Mouse (Mus musculus) forebrain, embryonic 14.5 days (tissue): ENCODE measurements around the gene Slc45a1. TPM values are rescaled to one million over a fixed set of nuclear protein-coding genes. Genes with fewer than 3 reads are reported as not detected.

Experiments
- ATAC-seq: fragments of 200-750 bp; cut with Nextera tagmentation; 2 replicates; pipeline ENCODE4 v1.8.0; 2017; ENCODE audit warnings: mild to moderate bottlenecking, moderate library complexity
- DNase-seq: peaks from one replicate; pipeline ENCODE4 v3.0.0-alpha.2; 2015; ENCODE audit warnings: low spot score
- H3K27ac ChIP-seq: fragments of 300-500 bp; sonication (generic); 2 replicates; pipeline ENCODE4 v1.5.1; 2014; ENCODE audit warnings: low read depth, mild to moderate bottlenecking, control low read depth, low read length, moderate library complexity
- H3K27me3 ChIP-seq: fragments of 300-500 bp; sonication (generic); replicated peaks from 2 replicates; pipeline ENCODE4 v1.6.1; 2014; ENCODE audit warnings: low read length, control low read depth, mixed read lengths; ENCODE audit not compliant: control insufficient read depth, insufficient read depth
- H3K36me3 ChIP-seq: fragments of 300-500 bp; sonication (generic); 2 replicates; pipeline ENCODE4 v1.6.1; 2014; ENCODE audit warnings: low read length, control low read depth; ENCODE audit not compliant: control insufficient read depth, insufficient read depth
- H3K4me1 ChIP-seq: fragments of 300-500 bp; sonication (generic); 2 replicates; pipeline ENCODE4 v1.6.1; 2014; ENCODE audit warnings: antibody characterized with exemption, low read length, control low read depth; ENCODE audit not compliant: control insufficient read depth, insufficient read depth
- H3K4me2 ChIP-seq: fragments of 300-500 bp; sonication (generic); 2 replicates; pipeline ENCODE4 v1.6.1; 2014; ENCODE audit warnings: mild to moderate bottlenecking, control low read depth, low read length
- H3K4me3 ChIP-seq: fragments of 300-500 bp; sonication (generic); 2 replicates; pipeline ENCODE4 v1.5.1; 2014; ENCODE audit warnings: low read depth, low read length, control low read depth
- H3K9ac ChIP-seq: fragments of 300-500 bp; sonication (generic); 2 replicates; pipeline ENCODE4 v1.6.1; 2014; ENCODE audit warnings: mild to moderate bottlenecking, low read length, control low read depth, moderate library complexity
- H3K9me3 ChIP-seq: fragments of 300-500 bp; sonication (generic); replicated peaks from 2 replicates; pipeline ENCODE4 v1.6.1; 2016; ENCODE audit warnings: low read length, control low read depth, mixed read lengths; ENCODE audit not compliant: control insufficient read depth
- WGBS: fragments of 180-500 bp; shearing (Covaris S2); extraction: QIAGEN DNeasy Blood & Tissue Kit; methylation state at CpG from one replicate; pipeline ENCODE4 v1.1.7; 2014; 5-methylcytosine and 5-hydroxymethylcytosine counted together
- polyA plus RNA-seq: library from polyadenylated mRNA; unstranded; fragments of >200 nt; fragmentation: Nextera tagmentation; extraction: Ambion mirVana; gene quantifications from 2 replicates; pipeline ENCODE4 v1.2.1, GENCODE M21; 2014

The Slc45a1 gene
- polyA plus RNA-seq, 1 experiment from 2014 or later, result 13.1 TPM

- no peak for ATAC-seq
- Histone ChIP-seq H3K27ac (no peak overlapping the region), H3K9me3 (no peaks in the 10 kb centered on the region), H3K4me2 (no peak overlapping the region), H3K36me3 (no peaks in the 10 kb centered on the region), H3K4me1 (no peaks in the 10 kb centered on the region), H3K27me3 (no peaks in the 10 kb centered on the region), H3K9ac (no peak overlapping the region), H3K4me3 (no peak overlapping the region)
- 64% methylated on average over 8 of the region's 8 CpGs for WGBS
- DNase-seq, result no peak
Observed at GRCm38 (mm10) chr4:150685778-150686493, 34.0 kb upstream of the Slc45a1 start.

- Histone ChIP-seq H3K4me1 (no peaks in the 10 kb centered on the region), H3K36me3 (no peaks in the 10 kb centered on the region), H3K4me3 (no peak overlapping the region), H3K9ac (no peak overlapping the region), H3K27me3 (no peaks in the 10 kb centered on the region), H3K9me3 (0 out of 2 replicates have a peak, but pooled peaks cover 2% of the 10 kb centered on the region), H3K27ac (no peak overlapping the region), H3K4me2 (no peak overlapping the region)
- ATAC-seq, result no peak
- no peak for DNase-seq
- WGBS, result 68% methylated on average over 15 of the region's 15 CpGs
Observed at GRCm38 (mm10) chr4:150685043-150685777, 33.2 kb upstream of the Slc45a1 start.

GRCm38 (mm10) chr4:150680373-150680772 lies 28.4 kb upstream of the Slc45a1 start:
- no peak overlapping the region for H3K9ac ChIP-seq
- no peak for DNase-seq
- ATAC-seq, result no peak
- no peak overlapping the region for H3K27ac ChIP-seq
- WGBS, result 79% methylated on average over 5 of the region's 5 CpGs
- no peaks in the 10 kb centered on the region for H3K36me3 ChIP-seq
- 0 out of 2 replicates have a peak, but pooled peaks cover 3% of the 10 kb centered on the region for H3K4me1 ChIP-seq
- H3K4me3 ChIP-seq, result no peak overlapping the region
- H3K9me3 ChIP-seq, result 0 out of 2 replicates have a peak, but pooled peaks cover 2% of the 10 kb centered on the region
- no peak overlapping the region for H3K4me2 ChIP-seq
- H3K27me3 ChIP-seq, result no peaks in the 10 kb centered on the region

GRCm38 (mm10) chr4:150678789-150679188 lies 26.8 kb upstream of the Slc45a1 start:
- no peaks in the 10 kb centered on the region for H3K36me3 ChIP-seq
- H3K27me3 ChIP-seq, result no peaks in the 10 kb centered on the region
- 0 out of 2 replicates have a peak, but pooled peaks cover 2% of the 10 kb centered on the region for H3K9me3 ChIP-seq
- H3K4me2 ChIP-seq, result no peak overlapping the region
- ATAC-seq (no peak), DNase-seq (no peak)
- H3K4me1 ChIP-seq, result 0 out of 2 replicates have a peak, but pooled peaks cover 3% of the 10 kb centered on the region
- no peak overlapping the region for H3K4me3 ChIP-seq
- no peak overlapping the region for H3K27ac ChIP-seq
- no peak overlapping the region for H3K9ac ChIP-seq
- 96% methylated on average over 20 of the region's 20 CpGs for WGBS

GRCm38 (mm10) chr4:150677846-150678224 lies 25.9 kb upstream of the Slc45a1 start:
- Histone ChIP-seq H3K9me3 (0 out of 2 replicates have a peak, but pooled peaks cover 2% of the 10 kb centered on the region), H3K27ac (no peak overlapping the region)
- no peak for ATAC-seq

GRCm38 (mm10) chr4:150677126-150677845 lies 25.3 kb upstream of the Slc45a1 start:
- Histone ChIP-seq H3K4me3 (no peak overlapping the region), H3K4me1 (0 out of 2 replicates have a peak, but pooled peaks cover 3% of the 10 kb centered on the region), H3K27me3 (no peaks in the 10 kb centered on the region), H3K4me2 (no peak overlapping the region), H3K36me3 (no peaks in the 10 kb centered on the region), H3K27ac (no peak overlapping the region), H3K9me3 (0 out of 2 replicates have a peak, but pooled peaks cover 2% of the 10 kb centered on the region), H3K9ac (no peak overlapping the region; the same call in 1 of the 2 replicates)
- WGBS, result 10% methylated on average over 9 of the region's 10 CpGs
- peak; percentile 39 for DNase-seq
- no peak for ATAC-seq

More at GRCm38 (mm10) chr4:150677846-150678224, 25.9 kb upstream of the Slc45a1 start:
- H3K36me3 ChIP-seq, result no peaks in the 10 kb centered on the region
- no peak overlapping the region for H3K4me3 ChIP-seq
- 6% methylated on average over 3 of the region's 4 CpGs for WGBS
- DNase-seq, result no peak
- H3K4me2 ChIP-seq, result no peak overlapping the region
- H3K27me3 ChIP-seq, result no peaks in the 10 kb centered on the region
- no peak overlapping the region; the same call in 1 of the 2 replicates for H3K9ac ChIP-seq
- H3K4me1 ChIP-seq, result 0 out of 2 replicates have a peak, but pooled peaks cover 3% of the 10 kb centered on the region

- Histone ChIP-seq H3K27me3 (no peaks in the 10 kb centered on the region), H3K4me2 (no peak overlapping the region), H3K36me3 (no peaks in the 10 kb centered on the region), H3K4me3 (no peak overlapping the region), H3K4me1 (0 out of 2 replicates have a peak, but pooled peaks cover 3% of the 10 kb centered on the region), H3K27ac (no peak overlapping the region), H3K9me3 (0 out of 2 replicates have a peak, but pooled peaks cover 2% of the 10 kb centered on the region), H3K9ac (no peak overlapping the region)
- ATAC-seq (no peak), DNase-seq (no peak)
- WGBS, result 92% methylated on average over 13 of the region's 13 CpGs
Observed at GRCm38 (mm10) chr4:150676029-150676428, 24.1 kb upstream of the Slc45a1 start.

GRCm38 (mm10) chr4:150675274-150675673 lies 23.3 kb upstream of the Slc45a1 start:
- Histone ChIP-seq H3K36me3 (no peaks in the 10 kb centered on the region), H3K9me3 (no peaks in the 10 kb centered on the region), H3K9ac (no peak overlapping the region), H3K27ac (no peak overlapping the region), H3K4me1 (0 out of 2 replicates have a peak, but pooled peaks cover 3% of the 10 kb centered on the region), H3K4me2 (no peak overlapping the region), H3K4me3 (no peak overlapping the region), H3K27me3 (no peaks in the 10 kb centered on the region)
- DNase-seq (no peak), ATAC-seq (no peak)
- 95% methylated on average over 10 of the region's 10 CpGs for WGBS
